Mouse (Mus musculus) liver, postnatal 0 days (tissue): ENCODE data around the gene Uts2r. TPM values are rescaled to one million over a fixed set of nuclear protein-coding genes. Genes with fewer than 3 reads are reported as not detected.

Experiments
- ATAC-seq: fragments of 200-750 bp; cut with Nextera tagmentation; 2 replicates; pipeline ENCODE4 v1.8.0; 2017; ENCODE audit warnings: mild to moderate bottlenecking, moderate library complexity
- DNase-seq: peaks from one replicate; pipeline ENCODE4 v3.0.0-alpha.2; 2016
- H3K27ac ChIP-seq: fragments of 300-500 bp; sonication (generic); 2 replicates; pipeline ENCODE4 v1.5.1; 2014; ENCODE audit warnings: antibody characterized with exemption, moderate library complexity, mild to moderate bottlenecking, low read depth
- H3K27me3 ChIP-seq: fragments of 300-500 bp; sonication (generic); 2 replicates; pipeline ENCODE4 v1.6.1; 2014; ENCODE audit warnings: low read length, control low read depth, mixed read lengths; ENCODE audit not compliant: insufficient read depth
- H3K36me3 ChIP-seq: fragments of 300-500 bp; sonication (generic); replicated peaks from 2 replicates; pipeline ENCODE4 v1.6.1; 2014; ENCODE audit warnings: mild to moderate bottlenecking, control low read depth, low read length, moderate library complexity, mixed read lengths; ENCODE audit not compliant: insufficient read depth
- H3K4me1 ChIP-seq: fragments of 300-500 bp; sonication (generic); 2 replicates; pipeline ENCODE4 v1.6.1; 2014; ENCODE audit warnings: antibody characterized with exemption, mild to moderate bottlenecking, control low read depth; ENCODE audit not compliant: insufficient read depth
- H3K4me2 ChIP-seq: fragments of 300-500 bp; sonication (generic); 2 replicates; pipeline ENCODE4 v1.6.1; 2014; ENCODE audit warnings: low read depth, mild to moderate bottlenecking, low read length, moderate library complexity, mixed read lengths
- H3K4me3 ChIP-seq: fragments of 300-500 bp; sonication (generic); 2 replicates; pipeline ENCODE4 v1.5.1; 2014; ENCODE audit warnings: low read depth, low read length
- H3K9ac ChIP-seq: fragments of 300-500 bp; sonication (generic); replicated peaks from 2 replicates; pipeline ENCODE4 v1.6.1; 2014; ENCODE audit warnings: mild to moderate bottlenecking, moderate library complexity
- H3K9me3 ChIP-seq: fragments of 300-500 bp; sonication (generic); 2 replicates; pipeline ENCODE4 v1.6.1; 2016; ENCODE audit warnings: mild to moderate bottlenecking, control low read depth, low read length, mixed read lengths
- CTCF ChIP-seq: sonication (generic); IDR thresholded peaks from 2 replicates; pipeline ENCODE4 v1.5.1; 2016; ENCODE audit warnings: antibody characterized with exemption, low read depth
- EP300 ChIP-seq: IDR thresholded peaks from 2 replicates; pipeline ENCODE4 v1.6.1; 2016; ENCODE audit warnings: antibody characterized with exemption, low read depth, mild to moderate bottlenecking
- WGBS: fragments of 180-500 bp; shearing (Covaris S2); extraction: QIAGEN DNeasy Blood & Tissue Kit; methylation state at CpG from one replicate; pipeline ENCODE4 v1.1.7; 2014; ENCODE audit not compliant: insufficient replicate concordance; 5-methylcytosine and 5-hydroxymethylcytosine counted together
- polyA plus RNA-seq: library from polyadenylated mRNA; unstranded; fragments of >200 nt; fragmentation: Nextera tagmentation; extraction: Ambion mirVana; gene quantifications from 2 replicates; pipeline ENCODE4 v1.2.1, GENCODE M21; 2015

Uts2r gene
- not detected in 2 replicates for polyA plus RNA-seq

GRCm38 (mm10) chr11:121159971-121160370 lies at the start of gene Uts2r:
TSS of gene Uts2r (plus strand) at chr11:121160271.
- no peaks in the 10 kb centered on the region for H3K9me3 ChIP-seq

GRCm38 (mm10) chr11:121111051-121111450 lies 49.0 kb upstream of the Uts2r start:
- H3K9me3 ChIP-seq: no peaks in the 10 kb centered on the region
- no peak for DNase-seq
- 67% methylated on average over 3 of the region's 3 CpGs for WGBS
- H3K27ac ChIP-seq: no peak overlapping the region
- H3K4me1 ChIP-seq: no peaks in the 10 kb centered on the region
- no peaks in the 10 kb centered on the region for H3K27me3 ChIP-seq
- H3K4me3 ChIP-seq: no peak overlapping the region
- no peaks in the 10 kb centered on the region for H3K36me3 ChIP-seq
- TF ChIP-seq CTCF (no peak), EP300 (no peak)
- no peak overlapping the region for H3K9ac ChIP-seq
- H3K4me2 ChIP-seq: no peak overlapping the region
- no peak for ATAC-seq

More at GRCm38 (mm10) chr11:121159971-121160370, at the start of gene Uts2r:
- Histone ChIP-seq H3K36me3 (no peaks in the 10 kb centered on the region), H3K27ac (no peak within 1 kb of the TSS), H3K9ac (no peak within 1 kb of the TSS), H3K4me1 (no peaks in the 10 kb centered on the region), H3K4me2 (no peak within 1 kb of the TSS), H3K27me3 (peaks cover 28% of the 10 kb centered on the region), H3K4me3 (no peak within 1 kb of the TSS)
- TF ChIP-seq CTCF (no peak), EP300 (no peak)
- 80% methylated on average over 5 of the region's 5 CpGs for WGBS
- ATAC-seq (no peak), DNase-seq (no peak)

GRCm38 (mm10) chr11:121111601-121112000 lies 48.5 kb upstream of the Uts2r start:
- no peaks in the 10 kb centered on the region for H3K4me1 ChIP-seq
- no peaks in the 10 kb centered on the region for H3K9me3 ChIP-seq
- H3K27ac ChIP-seq: no peak overlapping the region
- no peak for ATAC-seq
- 61% methylated on average over 1 of the region's 1 CpGs for WGBS
- TF ChIP-seq CTCF (no peak), EP300 (no peak)
- no peaks in the 10 kb centered on the region for H3K27me3 ChIP-seq
- DNase-seq: no peak
- H3K4me3 ChIP-seq: no peak overlapping the region
- no peak overlapping the region for H3K9ac ChIP-seq
- H3K36me3 ChIP-seq: no peaks in the 10 kb centered on the region
- H3K4me2 ChIP-seq: no peak overlapping the region

DNA sequence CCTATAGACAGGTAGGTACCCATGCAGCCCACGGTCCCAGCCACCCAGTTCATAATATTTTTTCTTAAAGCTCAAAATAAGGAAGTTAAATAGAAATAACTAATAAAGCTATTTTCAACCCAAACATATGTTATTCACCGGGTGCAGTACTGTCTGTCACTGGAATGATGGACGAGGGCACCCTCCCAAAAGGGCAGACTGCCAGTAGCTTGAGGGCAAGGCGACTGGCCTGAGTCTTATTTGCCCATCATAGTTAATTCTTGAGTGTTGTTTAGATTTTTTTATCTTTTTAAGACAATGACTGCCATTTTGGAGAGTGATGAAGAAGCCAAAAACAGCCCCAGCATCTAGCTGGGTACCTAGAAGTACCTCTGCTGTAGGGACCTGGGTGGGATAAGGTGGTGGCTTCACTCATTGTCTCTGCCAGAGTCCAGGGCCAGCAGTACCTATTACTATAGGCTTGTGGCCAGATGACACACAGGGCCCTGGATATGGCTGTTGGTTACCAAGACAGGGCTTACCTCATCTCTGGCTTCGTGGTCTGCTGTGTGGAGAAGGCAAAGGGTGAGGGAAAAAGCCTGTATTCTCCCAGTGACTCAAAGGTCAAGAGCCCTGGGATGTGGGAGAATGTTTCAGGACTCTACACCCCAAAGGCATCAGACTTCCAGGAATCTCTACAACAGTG lies 47.8 kb upstream of the Uts2r start:
- no peaks in the 10 kb centered on the region for H3K9me3 ChIP-seq
- H3K36me3 ChIP-seq: no peaks in the 10 kb centered on the region
- DNase-seq (no peak), ATAC-seq (no peak)
- H3K27ac ChIP-seq: no peak overlapping the region
- no peak overlapping the region for H3K4me2 ChIP-seq
- H3K4me1 ChIP-seq: no peaks in the 10 kb centered on the region
- TF ChIP-seq CTCF (no peak), EP300 (no peak)
- WGBS: 67% methylated on average over 5 of the region's 5 CpGs
- H3K4me3 ChIP-seq: no peak overlapping the region
- no peaks in the 10 kb centered on the region for H3K27me3 ChIP-seq
- H3K9ac ChIP-seq: no peak overlapping the region

DNA sequence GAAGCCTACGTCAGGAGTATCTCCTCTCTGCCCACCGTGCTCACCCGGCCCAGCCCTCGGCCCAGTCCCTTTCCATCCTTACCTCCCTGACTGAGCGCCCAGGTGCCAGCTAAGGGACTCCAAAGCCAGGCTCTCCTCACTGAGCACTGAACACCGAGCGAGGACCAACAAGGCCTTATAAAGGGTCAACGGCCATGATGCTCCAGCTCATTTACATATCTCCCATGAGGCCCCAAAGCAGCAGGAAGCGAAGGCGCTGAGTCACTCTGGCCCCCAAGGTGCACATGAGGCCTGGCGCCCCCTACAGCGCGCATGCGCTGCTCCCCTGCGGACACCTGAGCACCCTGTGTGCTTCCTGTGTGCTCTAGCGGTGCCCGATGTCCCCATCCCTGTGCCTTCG lies 42.0 kb upstream of the Uts2r start:
- Histone ChIP-seq H3K4me2 (no peak overlapping the region), H3K4me1 (no peaks in the 10 kb centered on the region), H3K4me3 (no peak overlapping the region), H3K9me3 (no peaks in the 10 kb centered on the region), H3K36me3 (no peaks in the 10 kb centered on the region), H3K27ac (no peak overlapping the region), H3K27me3 (no peaks in the 10 kb centered on the region), H3K9ac (no peak overlapping the region)
- WGBS: 87% methylated on average over 18 of the region's 18 CpGs
- TF ChIP-seq CTCF (no peak), EP300 (no peak)
- DNase-seq (no peak), ATAC-seq (no peak)

DNA sequence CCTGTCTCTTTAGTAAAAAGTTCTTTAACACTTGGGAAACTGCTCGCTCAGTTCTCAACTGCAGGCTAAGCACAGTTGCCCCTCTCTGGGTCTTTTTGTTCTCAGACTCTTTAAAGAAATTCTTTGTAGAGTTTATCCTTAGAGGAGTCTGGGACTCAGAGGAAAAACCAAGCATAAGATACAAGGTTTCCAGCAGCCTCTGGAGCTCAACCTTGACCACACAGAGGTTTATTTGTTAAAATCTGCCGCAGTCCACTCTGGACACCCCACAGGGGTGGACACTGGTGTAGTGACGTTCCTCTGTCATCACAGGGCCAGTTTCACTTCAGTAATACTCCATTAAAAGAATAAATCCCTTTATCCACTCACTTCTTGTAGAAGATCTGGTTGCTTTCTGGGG lies 41.5 kb upstream of the Uts2r start, which contains the start of gene Tex19.2:
Gene Tex19.2 (minus strand): TSS at position 101 of the 400 bp plus-strand sequence.
- Histone ChIP-seq H3K9me3 (no peaks in the 10 kb centered on the region), H3K4me3 (no peak within 1 kb of the TSS), H3K27me3 (no peaks in the 10 kb centered on the region), H3K4me1 (no peaks in the 10 kb centered on the region), H3K4me2 (no peak within 1 kb of the TSS), H3K36me3 (no peaks in the 10 kb centered on the region), H3K9ac (no peak within 1 kb of the TSS), H3K27ac (no peak within 1 kb of the TSS)
- DNase-seq (no peak), ATAC-seq (no peak)
- TF ChIP-seq EP300: no peak
- TF ChIP-seq CTCF: no peak
- 79% methylated on average over 3 of the region's 3 CpGs for WGBS
